Mouse (Mus musculus) hematopoietic stem cell, adult 5-6 weeks (primary cell): ENCODE measurements around the gene Ggact. TPM values are rescaled to one million over a fixed set of nuclear protein-coding genes. Genes with fewer than 3 reads are reported as not detected.

Experiments
- ATAC-seq, 2 experiments: fragments of 125-278 bp in 1 of 2; replicated peaks in 1 of 2; 2 replicates each; pipeline ENCODE4 v1.8.0; 2016 to 2017; ENCODE audit warnings: inconsistent platforms in 2 of 2, mild to moderate bottlenecking in 2 of 2, moderate number of reproducible peaks in 2 of 2, low read depth in 1 of 2, moderate TSS enrichment in 1 of 2; ENCODE audit not compliant: low FRiP score in 2 of 2, poor library complexity in 2 of 2, severe bottlenecking in 2 of 2, insufficient read depth in 1 of 2, low TSS enrichment in 1 of 2
- total RNA-seq: library from RNA; stranded (forward); fragments of 172-1452, 232-1000 nt; gene quantifications from 2 replicates; pipeline ENCODE4 v1.2.3, GENCODE M21; 2017

Ggact gene
- total RNA-seq, 1 experiment from 2014 or later: 15.6 TPM

DNA sequence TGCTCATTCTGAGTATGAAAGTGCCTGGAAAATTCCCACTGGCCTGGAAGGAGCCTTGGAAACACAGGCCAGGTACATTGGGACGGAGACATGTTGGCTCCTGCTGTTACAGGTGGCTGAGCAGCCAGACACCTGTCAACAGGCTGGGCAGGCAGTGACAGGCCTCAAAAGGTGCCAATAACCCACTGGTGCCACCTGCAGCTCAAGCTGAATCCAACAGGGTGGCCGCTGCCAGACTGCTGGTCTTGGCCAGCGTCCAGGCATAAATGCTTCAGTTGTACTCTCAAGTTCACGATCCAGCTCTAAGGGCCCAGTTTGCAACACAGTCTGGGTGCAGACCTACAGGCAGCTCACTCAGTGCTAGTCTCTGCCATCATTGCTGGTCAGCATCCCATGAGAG is 10.7 kb downstream of the Ggact start:
- peak; percentile 59 to 75; a peak in 3 of 4 replicates for ATAC-seq

DNA sequence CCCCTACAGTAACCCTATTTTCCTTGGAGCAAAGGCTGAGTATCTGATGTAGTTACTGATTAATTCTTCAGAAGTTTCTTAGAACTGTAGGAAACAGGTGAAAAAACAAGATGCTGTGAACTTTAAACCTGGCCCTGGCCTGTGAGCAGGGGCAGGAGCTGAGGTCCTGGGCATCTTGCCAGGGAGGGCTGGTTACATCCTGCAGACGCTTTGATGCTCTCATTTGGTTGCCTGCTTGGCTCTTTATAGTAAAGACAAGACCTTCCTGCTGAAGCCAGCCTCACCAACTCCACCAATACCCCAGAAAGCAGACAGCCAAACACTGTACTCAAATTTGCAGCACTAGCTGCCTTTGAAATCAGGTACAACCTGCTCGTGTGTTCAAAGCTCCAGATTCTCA is 11.4 kb downstream of the Ggact start:
- ATAC-seq: peak; percentile 52 to 73; a peak in 3 of 4 replicates

DNA sequence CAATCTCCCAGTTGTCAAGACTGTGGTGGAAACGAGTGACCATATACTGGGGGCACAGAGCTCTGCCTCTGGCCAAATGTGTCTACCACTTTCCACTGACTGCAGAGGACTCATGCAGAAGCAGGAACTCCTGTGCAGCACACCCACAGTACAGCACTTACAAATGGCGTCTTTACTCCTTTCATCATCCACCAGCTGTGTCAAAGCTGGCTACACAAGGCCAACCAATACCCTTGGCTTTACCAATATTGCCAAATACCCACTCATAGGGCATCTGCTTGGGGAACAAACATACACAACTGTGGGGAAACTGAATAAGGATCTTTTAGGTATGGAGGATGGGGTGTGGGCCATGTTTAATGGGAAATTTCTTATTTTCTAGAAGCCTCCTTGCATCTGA is 11.8 kb downstream of the Ggact start:
- no peak for ATAC-seq

DNA sequence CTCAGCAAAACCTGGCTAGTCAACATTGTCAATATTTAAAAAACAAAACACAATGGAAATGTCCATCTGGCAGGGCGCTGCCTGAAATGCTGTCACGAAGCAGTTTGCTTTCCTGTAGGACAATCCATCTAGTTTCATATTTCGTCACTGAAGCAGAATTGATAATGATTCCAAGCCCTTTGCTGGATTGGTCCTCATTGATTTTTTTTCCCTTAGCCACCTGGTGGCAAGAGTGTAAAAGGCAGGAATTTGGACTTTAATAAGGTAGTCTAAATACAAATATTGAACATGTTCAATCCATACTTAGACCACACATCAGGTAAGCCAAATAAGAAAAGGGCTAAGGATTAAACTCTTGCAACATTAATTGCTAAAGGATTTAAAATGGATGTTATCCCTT is 12.4 kb downstream of the Ggact start:
- no peak for ATAC-seq

DNA sequence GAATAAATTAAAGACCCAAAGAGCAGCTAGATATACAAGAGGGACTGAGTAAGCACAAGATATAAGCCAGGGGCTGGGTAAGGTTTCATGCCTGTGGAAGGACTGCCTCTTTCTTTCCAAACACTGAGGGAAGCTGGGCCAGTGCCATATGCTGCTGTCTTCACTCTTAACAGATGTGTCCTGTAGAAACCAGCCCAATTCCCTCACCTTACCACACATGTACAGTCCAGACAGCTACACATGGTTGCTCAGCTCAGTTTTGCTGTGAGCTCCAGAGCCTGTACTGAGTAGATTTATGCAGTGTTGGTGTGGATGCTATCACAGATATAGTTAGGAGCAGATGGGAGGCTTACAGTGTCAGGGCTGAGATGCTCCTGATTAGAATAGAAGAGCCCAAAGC is 12.9 kb downstream of the Ggact start:
- no peak for ATAC-seq

DNA sequence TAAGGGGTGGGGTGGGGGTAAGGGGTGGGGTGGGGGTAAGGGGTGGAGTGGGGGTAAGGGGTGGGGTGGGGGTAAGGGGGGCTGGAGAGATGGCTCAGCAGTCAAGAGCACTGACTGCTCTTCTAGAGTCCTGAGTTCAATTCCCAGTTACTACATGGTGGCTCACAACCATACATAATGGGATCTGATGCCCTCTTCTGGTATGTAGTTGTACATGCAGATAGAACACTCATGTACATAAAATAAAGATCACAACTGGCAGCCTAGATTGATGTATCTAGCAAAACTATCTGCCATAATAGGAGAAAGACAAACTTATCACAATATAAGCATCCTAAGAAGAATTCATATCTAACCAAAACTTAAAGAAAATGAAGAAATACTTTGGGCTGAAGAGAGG is 15.0 kb downstream of the Ggact start:
- no peak for ATAC-seq

DNA sequence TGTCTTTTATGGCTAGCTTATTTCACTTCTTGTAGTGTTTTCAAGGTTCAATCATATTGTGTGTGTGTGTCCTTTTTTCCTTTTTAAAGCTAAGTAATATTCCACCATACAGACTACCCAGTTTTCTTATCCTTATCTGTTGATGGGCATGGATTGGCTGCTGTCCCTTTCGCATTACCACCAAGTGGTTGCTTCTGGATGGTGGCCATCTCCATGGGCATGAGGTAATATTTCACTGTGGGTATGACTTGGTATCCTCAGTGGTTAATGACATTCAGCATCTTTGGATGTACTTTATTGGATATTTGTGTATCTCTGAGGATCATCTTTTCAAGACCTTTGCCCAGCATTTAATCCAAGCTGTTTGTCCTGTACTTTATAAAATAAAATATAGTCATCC is 17.5 kb downstream of the Ggact start:
- ATAC-seq: no peak

DNA sequence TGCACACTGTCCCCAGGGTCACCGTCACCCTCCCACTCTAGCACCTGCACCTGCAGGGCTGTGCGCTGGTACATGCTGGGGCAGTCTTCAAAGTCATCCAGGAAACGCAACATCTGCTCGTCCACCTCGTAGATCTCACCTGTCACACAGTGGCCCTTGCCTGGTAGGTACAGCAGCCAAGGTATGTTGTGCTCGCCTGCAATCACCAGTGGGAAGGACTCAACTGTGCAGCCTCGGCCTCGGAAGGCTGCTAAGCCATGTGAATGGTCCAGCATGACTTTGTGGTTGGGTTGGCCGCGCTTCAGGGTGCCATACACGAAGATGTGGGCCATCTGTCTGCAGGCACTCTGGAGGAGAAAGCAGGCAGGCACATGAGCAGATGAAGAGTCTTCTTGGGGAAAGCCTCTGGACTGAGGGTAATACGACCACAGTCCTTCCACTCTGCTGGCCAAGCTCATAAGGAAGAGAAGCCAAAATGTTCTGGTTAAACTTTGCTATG is 22.0 kb downstream of the Ggact start:
- no peak for ATAC-seq

DNA sequence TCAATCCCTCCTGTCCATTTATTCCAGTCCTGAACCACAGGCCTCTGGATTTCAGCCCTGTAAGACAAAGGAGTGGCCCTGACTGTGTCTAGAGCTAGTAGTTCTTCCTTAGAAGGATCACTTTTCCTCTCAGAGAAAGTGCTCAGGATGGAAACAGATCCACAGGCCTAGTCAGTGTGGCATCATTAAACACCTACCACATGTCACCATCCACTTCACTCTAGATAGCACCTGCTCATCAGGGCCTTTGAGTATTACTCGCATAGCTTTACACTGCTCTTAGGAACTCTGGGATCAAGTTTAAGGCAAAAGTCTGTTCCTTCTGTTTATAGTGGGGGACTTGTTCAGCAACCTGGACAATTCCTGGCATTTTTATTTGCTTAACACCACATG is 25.1 kb downstream of the Ggact start:
- no peak for ATAC-seq

DNA sequence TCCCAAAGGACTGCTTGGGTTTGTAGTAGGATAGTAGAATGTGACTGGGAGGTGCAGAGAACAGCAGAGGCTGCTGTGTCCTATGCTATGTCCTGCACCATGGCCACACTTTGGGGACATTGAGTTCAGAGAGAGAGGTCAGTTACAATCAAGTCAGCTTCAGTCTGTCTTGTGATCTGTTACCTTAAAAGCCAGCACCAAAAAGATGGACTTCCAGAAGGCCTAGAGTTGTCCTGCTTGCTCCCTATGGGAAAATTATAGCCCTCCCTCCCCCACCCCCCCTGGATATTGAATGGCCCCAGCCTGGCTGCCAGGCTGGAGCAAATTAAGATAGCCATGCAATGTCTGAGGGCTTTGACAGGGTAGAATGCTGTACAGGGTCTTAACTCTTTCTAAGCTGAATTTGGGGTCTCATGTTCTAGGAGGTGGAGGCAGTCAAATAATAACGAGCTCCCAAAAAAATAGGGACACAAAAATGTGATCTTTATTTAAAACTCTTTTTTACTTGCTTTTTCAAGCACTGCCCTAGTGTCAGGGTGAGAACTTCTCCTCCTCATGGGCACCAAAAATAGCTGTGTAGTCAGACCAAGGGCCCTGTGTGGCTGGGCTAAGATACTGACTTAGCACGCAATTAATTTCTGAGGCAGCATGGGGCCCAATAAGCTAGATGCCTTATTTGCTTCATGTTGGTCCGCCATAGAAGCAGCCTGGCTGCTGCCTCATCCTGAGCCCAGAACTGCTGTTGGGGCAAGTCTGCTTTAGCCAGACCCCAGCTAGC is 25.7 kb downstream of the Ggact start:
- no peak for ATAC-seq

DNA sequence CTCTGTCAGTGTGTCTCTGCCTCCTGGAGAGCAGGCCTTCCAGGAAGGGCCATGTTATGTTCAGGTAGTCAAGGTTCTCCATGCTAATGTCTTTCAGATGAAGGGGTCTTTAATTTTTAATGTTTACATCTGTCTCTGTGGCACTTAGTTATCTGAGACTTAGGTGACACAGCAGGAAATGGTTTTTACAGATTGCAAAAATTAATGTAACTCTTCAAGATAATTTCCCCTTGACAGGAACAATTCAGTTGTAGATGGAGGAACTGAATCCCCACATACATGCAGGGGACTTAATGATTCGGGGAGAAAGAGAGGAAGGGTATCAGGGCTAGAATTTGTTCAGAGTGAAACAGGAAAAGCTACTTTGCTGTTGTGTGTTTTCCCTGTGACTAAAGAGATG is 26.3 kb downstream of the Ggact start:
- no peak for ATAC-seq

DNA sequence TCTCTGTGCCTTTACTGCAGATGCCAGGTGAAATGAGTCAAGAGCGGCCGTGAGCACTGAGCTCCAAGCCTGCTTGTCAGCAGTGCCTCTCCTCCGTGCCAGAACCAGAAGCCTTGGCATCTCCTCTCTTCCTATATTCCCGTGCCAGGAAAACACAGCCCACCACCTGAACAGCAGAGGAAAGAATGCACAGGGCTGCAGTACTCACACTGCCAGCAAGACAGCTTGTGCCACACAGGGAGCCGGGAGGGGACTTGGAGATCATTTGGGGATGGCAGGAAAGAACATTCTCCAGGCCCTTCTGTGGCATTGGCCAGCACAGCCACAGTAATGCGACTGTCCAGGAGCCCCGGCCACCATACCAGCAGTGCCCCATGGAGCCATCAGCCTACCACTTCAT is 27.7 kb downstream of the Ggact start:
- ATAC-seq: no peak

DNA sequence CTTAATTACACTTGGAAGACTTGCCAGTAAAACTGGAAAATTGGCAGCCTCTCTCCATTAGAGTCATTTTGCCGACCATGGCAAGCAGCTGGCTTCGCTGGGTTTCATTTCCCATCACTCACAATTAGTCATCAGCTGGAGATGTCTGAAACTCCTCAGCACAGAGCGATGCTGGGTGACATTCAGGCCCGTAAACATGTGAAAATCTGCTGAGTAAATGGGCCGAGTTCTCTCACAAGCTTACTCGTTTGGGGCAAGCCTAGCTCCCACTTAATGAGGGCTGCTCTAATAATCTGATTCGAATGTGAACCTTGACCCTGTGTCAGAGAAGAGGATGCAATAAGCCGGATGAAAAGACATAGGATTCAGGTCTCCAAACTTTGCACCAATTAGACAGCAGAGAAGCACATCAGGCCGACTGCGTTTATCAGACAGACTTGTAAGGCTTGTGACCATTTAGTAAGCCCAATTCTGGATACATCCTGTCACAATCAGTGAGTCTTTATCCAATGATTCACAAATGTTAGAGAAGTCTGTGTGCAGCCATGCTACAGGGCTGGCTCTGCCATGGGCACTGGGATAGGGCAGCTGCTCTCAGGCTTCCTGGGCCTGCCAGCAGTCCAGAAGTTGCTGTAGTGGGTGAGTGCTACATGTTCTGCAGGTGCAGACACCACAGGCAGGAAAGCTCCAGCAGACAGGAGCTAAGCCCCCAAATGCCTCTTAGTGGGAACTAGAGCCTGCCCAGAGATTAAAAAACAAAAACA is 29.6 kb downstream of the Ggact start:
- ATAC-seq: no peak

DNA sequence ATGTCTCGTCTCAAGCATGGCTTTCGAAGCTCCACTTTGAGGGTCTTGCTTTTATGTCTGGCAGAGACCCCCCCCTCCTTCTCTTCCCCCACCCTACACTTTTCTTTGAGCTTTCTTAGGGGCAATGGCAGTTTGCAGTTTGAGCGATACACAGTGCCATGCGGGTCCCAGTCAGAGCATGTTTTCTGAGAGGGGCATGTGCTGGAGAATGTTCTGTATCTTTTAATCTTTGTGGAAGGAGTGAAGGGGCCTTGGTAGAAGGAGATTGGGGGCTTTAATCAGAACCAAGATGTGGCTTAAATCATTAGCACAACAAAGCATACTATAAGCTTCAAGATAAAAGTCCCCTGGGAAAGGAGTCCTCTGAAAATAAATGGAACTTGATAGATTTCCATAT is 30.1 kb downstream of the Ggact start:
- no peak for ATAC-seq

DNA sequence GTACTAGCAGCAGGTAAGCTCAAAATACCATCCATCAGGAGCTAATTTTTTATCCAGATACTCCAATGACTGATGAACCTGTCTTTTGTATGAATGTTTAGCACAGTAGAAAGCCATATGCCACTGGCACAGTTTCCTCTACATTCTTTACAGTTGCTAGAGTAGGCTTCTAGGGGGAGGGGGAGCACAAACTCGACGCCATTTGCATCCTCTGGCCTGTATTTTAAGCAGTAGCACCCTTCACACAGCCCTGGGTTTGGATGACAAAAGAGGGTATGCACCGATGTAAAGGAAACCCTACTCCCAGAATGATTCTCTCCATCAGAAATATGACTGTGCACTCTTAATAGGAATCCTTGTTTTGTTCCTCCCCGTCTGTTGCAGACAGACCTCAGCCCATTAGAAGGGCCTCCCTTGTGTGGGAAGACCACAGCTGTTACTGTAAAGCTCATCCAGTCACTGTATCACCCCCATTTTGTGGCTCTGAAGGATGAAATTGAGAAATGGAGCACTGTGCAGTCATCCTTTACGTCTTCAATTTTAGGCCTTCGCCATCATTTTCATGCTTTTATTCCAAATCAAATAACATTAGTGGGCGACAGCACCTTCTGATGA is 30.7 kb downstream of the Ggact start:
- no peak for ATAC-seq

DNA sequence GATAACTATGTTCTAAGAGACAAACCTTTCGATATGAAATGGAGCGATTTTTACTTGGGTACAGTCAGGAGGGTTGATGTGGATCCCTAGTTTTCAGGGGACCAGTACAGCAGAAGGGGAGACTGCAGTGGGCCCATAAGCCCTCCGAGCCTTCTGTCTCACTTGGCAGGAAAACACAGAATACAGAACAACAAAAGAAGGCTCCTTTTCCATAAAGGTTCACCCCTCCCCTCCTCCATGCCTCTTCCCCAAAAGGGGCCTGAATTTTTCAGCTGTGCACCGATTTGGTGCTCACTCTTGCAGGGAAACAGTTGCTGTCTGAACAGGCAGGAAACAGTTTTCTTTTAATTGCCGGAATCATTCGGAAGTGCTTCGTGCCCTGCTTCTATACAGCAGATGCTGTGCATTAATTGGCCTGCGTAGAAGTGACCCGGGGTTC is 31.3 kb downstream of the Ggact start:
- no peak for ATAC-seq

DNA sequence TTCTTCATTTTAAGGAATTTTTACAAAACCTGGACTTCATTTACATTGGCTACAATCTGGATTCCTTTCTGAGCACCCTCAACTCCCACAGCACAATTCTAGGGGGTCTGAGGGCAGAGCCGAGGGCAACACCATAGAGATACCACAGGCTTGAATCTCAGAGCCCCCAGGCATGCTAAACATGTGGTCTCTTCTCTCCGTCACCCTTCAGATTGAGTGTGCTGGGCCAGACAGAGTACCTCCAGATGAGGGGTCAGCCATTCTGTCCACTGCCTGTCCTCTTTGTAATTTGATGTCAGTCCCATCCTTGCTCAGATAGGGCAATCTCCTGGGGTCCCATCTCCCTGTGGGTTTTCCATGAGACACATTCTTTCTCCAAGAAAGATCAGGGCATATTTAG is 31.9 kb downstream of the Ggact start:
- ATAC-seq: no peak

DNA sequence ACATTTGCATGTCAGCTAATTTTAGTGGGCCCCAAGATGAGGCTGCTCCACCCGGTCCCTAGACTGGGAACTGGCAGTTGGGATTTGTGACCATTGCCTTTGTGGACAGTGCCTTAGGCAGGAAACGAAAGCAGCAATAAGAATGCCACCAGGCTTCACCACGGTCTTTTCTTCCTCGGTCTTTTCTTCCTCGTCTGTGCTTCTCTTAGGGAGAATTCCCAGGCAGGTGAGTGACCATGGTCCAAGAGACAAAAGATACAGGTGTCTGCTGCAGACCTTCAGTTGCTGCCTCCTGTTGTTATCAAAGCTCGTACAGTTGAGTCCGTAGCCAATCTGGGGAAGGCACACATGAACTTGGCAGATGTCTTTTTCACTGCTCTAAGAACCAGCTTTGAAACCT is 33.3 kb downstream of the Ggact start:
- ATAC-seq: no peak
